Mouse (Mus musculus) CD4-positive naive resting alpha-beta T cell, adult 76 days (primary cell): ENCODE data around the gene Ginm1. TPM values are rescaled to one million over a fixed set of nuclear protein-coding genes. Genes with fewer than 3 reads are reported as not detected.

Source experiments
- total RNA-seq: library from RNA; stranded (reverse); gene quantifications from one replicate; pipeline ENCODE4 v1.2.4, GENCODE M21; 2023

The Ginm1 gene
- 55.3 TPM for total RNA-seq

GRCm38 (mm10) chr10:7792751-7793385 lies at the start of gene Ginm1, which contains the start of gene Ppil4:
Ginm1 (minus strand) TSS chr10:7792824.
Ppil4 (plus strand) TSS chr10:7792891.

GRCm38 (mm10) chr10:7832171-7832676 lies 39.6 kb upstream of the Ginm1 start, which contains the start of gene Zc3h12d:
Zc3h12d (plus strand) TSS chr10:7832470.

GRCm38 (mm10) chr10:7725751-7726500 lies 66.7 kb downstream of the Ginm1 start, which contains the start of gene Katna1:
Katna1 (plus strand) TSS chr10:7726000.

Other genes with a start within 250 kb of the Ginm1 start
- gene Lrp11, start 203.0 kb downstream of the Ginm1 start, total RNA-seq = 3.0 TPM
- gene Nup43, start 125.3 kb downstream of the Ginm1 start, total RNA-seq = 10.1 TPM
- 59.0 TPM for gene Pcmt1, start 111.7 kb downstream of the Ginm1 start, total RNA-seq
- 42.2 TPM for gene Lats1, start 111.6 kb downstream of the Ginm1 start, total RNA-seq
- 59.0 TPM for gene Katna1, start 66.8 kb downstream of the Ginm1 start, total RNA-seq
- 88.3 TPM for gene Ppil4, start 67 bp upstream of the Ginm1 start, total RNA-seq
- gene Zc3h12d, start 39.6 kb upstream of the Ginm1 start, total RNA-seq = 22.7 TPM
- 110 TPM for gene Tab2, start 163.4 kb upstream of the Ginm1 start, total RNA-seq